Mouse (Mus musculus) embryo, embryonic 10 days (tissue): ENCODE data around the gene Gm7694.

Experiments used
- DNase-seq: peaks from one replicate; pipeline ENCODE4 v3.0.0-alpha.2; 2015; ENCODE audit warnings: low spot score

Gene Gm7694

DNA sequence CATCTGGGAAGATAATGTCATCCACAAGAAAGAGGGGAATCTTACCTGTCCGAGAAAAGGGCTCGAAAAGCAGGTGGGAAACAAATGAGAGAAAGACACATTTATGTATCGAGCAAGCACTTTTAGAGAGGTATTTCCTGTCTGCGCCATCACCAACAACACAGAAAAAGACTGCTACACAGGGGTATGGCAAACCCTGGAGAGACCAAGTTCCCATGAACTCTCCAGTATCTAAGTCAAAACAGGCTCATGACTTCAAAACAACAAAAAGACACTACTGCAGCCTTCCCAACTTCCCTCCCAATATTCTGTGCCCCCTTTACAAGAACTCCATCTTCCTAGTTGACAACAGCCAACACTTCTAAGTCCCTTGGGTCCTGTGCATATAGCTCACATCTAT lies at the start of gene Gm7694:
Gene Gm7694 (minus strand): TSS at position 101 of the 400 bp plus-strand sequence.
- DNase-seq = no peak

DNA sequence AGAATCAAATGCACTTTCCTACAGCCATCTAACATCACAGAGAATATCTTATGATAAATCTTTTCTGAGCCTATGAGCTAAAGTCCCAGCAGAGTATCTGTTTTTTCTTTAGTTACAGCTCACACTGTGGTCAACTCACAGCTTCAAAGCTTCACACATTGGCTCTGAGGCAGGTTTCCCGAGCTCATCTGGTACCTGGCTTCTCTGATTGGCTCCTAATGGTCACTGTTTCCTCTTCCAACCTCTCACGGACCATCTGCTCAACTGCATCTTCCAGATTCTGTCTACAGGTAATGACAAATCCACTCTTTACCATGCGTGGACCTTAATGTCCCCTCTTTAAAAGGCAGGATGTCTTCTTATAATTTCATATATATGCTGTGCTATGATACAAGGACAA lies 47.2 kb upstream of the Gm7694 start:
- DNase-seq = no peak

DNA sequence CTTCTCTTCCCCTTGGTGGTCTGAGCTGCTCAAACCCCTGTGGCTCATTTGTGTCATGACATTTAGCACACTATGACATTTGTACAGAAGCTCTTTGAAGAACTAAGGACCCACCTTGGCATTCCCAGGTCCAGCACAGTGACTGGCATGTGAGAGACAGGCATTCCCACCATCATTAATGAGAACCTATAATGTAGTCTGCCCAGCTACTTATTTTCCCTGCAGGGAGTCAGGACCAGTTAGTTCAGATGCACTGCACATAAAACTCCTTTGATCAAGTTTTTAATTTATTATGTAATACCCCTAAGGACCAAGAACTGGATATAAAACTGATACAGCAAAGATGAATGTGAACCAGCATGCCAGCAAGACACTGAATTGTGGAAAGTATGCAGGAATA lies 44.9 kb upstream of the Gm7694 start:
- no peak for DNase-seq

DNA sequence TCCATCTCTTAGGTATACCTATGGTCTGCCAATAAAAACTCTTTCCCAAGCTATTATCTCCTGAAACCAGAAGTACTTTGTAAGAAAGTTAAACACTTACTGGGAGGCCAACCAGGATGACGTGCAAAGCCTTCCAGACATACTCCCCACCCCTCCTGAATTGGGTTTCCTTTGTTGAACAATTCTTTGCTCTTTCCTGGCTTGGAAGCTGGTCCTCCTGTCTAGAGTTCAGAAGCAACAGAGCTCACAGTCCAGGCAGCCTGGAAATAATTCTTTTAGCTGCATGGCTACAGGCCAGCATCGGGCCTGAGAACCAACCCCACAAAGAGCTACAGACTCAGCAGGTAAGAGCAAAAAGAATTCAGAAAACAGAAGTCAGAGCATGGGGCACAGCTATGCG lies 40.1 kb upstream of the Gm7694 start:
- DNase-seq = no peak

DNA sequence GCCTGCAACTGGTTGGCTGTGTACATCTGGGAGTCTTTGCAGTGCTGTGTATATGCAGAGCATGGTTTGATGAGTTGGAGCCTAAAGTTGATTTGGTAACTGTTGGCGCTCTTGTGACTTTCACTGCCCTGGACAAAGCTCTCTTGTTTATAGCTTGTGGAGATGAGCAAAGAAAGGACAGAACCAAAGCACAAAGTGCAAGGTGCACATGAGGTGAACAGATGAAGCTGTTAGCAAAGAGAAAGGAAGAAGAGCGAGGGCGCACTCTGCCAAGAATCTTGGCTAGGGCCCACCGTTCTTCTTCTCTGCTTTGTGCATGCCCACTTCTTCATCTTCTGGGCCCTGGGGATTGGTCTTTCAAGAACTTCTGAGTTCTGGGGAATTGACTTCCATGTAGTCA lies 37.8 kb upstream of the Gm7694 start:
- DNase-seq = no peak

DNA sequence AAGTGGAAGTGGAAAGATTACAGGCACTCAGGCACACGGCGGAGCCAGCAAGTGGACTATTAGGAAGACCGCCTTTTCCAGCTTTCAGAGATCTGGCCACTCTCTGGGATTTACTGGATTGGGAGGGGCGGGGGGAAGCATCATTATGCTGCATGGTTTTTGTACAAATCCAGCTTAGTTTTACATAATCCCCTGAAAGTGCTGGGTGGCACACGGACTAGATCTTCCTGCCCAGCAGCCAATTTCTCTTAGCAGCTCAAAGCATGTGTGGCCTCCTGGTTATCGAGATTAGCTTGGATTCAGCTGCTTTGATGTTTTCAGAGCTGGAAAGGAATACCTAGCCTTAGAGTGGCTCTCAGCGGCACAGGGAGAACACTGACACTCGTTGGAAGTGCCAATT lies 36.9 kb upstream of the Gm7694 start:
- no peak for DNase-seq

DNA sequence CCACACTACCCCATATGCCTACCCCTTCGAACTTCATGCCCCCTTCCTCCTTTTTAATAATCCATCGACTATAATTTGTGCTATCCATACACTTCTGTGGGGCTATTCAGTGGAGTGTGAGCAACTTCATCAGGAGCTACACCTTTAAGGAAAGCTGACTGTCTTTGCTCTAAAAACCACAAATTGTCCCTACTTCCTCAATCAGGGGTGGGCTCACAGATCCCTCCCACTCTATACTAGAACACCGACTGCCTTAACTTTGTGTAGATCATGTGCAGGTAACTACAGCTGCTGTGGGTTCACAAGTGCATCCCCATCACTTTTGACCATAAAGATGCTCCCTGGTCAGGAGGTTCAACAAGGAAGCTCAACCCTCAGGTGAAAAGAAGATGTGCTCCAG lies 33.8 kb upstream of the Gm7694 start:
- no peak for DNase-seq

DNA sequence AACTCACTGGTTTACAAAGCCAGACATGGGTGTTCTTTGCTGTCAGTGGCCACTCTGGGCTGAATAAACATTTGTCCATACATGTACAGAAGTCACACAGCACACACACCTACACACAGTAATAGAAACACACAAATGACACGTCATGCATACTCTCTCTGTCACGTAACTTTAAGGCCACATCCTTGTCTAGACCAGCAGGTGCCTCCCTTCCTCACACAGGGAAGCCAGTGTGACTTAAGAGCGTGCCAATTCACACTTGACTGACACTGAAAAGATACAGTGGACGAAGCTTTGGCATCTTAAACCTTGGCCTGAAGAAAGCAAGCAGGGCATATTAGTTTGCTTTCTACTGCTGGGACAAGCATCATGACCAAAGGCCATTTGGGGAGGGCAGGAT lies 26.6 kb upstream of the Gm7694 start:
- no peak for DNase-seq

DNA sequence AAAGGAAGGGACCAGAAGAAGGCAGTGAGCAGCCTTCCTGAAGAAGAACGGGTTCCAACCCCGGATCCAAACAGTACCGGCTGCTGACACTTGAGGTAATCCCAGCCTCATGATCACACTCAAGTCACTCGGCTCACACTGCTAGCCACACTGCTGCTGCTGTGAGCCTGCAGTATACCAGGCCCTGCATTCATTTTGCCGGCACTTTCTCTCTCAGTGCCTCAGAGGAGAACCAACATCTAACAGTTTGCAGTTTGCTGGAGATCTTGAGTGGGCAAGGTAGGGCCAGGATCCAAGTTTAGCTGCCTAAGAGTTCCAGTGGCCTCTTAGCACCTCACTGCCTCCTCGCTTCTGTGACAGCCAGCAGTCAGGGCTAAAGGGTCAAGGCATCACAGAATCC lies 25.8 kb upstream of the Gm7694 start:
- no peak for DNase-seq

DNA sequence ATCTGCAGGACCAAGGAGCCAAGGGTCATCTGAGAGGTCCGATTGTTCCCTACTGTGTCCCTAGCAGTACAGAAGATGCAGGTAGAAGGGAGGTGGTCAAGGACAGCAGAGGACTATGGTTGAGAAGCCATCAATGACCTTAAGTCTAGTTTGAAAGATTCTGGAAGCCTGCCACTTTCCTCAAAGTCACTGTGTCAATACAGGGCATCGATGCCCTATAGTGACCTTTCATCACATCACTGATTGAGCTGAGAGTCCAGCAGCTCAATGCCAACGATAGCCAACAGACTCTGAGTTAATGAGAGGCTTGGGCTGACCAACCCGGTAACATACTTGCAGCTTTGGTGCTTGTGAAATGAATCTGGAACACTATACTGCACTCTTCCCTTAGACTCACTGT lies 19.1 kb upstream of the Gm7694 start:
- no peak for DNase-seq

DNA sequence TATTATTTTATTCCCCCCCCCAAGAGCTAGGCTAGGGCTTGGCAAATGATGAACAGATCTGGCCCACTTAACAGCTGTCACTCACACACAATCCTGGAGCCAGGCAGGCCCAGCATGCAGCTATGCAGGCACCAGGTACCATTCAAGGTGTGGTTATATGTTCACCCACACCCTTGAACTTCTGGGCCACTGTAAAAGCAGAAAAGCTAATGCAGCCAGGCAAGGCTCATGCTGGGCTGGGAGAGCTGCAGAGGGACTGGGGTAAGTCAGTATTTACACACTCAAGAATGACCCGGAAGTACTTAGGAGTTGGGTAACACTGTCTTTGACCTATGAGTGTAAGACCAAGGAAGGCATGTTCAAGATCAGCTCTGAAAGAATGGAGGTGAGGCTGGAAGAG lies 18.2 kb upstream of the Gm7694 start:
- DNase-seq = no peak

DNA sequence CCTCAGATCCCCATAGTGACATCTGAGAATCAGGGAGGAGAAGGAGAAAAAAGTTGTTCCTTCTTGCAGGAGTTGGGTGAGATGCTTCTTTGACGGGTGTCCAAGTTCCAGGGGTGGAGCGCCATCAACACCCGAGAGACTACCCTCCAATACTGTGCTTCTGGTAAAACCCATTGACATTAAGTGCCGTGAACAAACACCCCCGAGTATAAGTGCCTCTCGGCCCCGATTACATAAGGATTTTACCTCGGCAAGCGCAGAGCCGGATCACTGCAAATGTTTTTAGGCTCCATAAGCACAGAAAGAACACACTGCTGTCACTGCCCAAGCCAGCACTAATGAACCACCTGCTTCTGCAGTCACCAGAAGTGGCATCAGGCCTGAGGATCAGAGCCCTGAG lies 16.9 kb upstream of the Gm7694 start:
- no peak for DNase-seq

DNA sequence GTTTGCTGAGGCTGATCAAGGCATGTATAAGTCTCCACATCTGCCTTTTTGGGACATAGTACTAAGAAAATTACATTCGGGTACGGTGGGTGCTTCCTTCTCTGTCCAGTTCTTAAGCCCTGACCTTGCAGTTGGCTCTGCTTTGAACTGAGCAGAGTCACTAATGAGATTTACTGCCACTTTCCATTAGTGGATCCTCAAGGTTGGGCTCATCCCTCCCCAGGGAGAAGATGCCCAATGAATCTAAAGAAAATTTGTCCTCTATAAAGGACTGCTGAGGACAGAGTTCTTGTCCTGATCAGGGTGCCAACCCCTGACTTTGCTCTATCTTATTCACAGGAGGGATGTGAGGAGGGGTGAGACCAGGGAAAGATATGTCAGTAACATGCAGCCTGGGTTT lies 15.9 kb upstream of the Gm7694 start:
- no peak for DNase-seq

DNA sequence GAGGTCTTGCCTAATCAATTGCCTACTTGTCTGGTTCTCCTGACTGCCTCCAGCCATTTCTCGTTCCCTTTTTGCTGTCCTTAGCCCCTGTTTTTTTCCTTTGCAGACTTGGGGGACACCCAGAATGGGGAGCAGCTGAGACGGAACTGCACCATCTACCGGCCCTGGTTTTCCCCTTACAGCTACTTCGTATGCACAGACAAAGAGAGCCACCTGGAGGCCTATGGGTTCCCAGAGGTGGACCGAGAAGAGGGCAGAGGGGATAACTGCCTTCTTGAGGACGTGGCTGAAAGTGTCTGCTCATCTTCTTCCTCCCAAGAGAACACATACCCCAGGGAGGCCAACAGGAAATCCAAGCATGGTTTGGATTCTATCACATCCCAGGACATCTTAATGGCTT lies 5.3 kb upstream of the Gm7694 start:
- DNase-seq = no peak

DNA sequence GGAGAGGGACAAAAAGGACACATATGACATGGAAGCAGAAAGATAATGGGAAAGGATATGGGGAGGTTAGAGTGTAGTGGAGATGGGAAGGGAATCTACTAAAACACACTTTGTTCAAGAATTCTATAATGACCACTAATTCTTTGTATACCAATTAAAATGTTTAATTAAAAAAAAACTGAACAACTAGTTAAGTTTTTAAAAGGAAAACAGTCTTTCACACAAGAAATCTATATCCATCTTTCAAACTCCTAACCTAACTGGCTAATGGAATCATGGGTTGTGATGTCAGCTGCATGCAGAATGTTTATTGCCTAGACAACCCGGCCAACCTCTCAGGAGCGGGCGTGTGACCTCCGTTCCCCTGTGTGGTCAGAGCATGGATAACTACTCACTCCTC lies 2.4 kb upstream of the Gm7694 start, which contains the start of gene Spata46:
Gene Spata46 (plus strand): TSS at position 301 of the 400 bp plus-strand sequence.
- DNase-seq = no peak

DNA sequence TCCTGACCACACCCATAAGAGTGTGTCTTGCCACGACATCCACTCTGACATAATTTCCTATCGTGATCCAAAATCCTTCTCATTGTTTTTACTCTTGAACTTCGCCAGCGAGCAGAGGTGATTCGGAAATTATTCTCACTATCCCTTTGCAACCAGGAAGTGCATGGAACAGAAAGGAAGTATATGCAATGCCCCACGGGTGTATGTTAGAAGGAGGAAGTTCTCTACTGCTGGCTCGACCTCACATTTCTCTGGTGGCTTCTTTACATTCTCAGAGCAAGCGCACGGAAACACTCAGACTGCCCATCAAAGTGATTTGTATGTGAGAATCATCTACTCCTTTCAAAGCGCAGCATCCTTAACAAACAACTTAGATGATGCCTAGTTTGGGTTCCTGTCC lies 1.1 kb downstream of the Gm7694 start:
- DNase-seq = no peak

DNA sequence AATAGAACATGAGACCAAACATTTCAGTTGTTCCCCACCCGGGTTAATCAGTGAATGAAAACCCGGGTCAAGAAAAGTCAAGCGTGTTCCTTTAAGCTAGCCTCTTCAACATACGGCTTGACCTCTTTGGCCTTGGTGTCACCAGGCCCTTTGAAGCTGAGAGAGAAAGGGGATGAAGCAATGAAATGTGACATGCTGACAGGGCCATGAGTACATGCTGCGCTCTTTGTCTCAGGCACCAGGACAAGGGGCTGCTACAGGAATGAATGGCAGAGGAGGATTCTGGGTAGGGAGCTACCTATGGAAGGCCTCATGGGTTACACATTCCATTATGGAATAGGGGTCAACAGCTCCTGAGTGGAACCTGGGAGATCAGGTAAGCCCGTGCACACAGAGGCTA lies 3.0 kb downstream of the Gm7694 start:
- DNase-seq = peak; percentile 77

DNA sequence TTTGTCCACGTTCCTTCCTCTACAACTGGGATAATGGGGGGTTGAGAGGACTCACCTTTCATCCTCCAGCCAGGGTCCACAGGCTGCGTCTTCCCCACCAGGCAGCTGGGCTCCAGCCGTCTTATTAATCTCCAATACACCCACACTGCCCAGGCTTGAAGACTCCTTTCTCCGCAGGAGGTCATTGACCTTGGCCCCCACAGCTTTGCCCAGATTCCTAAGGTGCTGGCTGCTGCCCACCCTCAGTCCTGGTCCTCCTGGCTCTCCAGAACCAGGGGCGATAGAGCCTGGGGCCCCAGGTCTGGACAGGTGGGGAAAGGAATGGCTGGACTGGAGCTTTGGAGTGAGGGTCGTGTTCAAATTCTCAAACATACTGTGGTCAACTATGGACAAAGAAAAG lies 3.7 kb downstream of the Gm7694 start:
- DNase-seq = no peak

DNA sequence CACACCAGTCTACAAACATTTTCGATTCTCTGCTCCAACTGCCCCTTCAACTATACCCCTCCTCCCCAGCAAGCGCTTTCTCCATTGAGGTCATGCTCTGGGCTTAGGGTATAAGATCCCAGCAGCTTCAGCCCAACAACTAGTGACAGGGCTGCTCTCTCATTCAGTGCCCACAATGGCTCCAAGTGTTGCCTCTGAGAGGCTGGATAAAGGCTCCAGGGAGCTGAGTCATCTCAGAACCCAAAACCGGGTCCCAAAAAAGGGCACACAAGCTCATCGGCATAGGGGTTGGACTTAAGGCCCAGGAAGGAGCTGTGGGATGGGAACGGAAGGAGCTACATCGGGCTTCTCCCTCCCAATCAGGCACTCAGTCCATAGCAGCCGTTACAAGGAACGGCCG lies 4.4 kb downstream of the Gm7694 start:
- no peak for DNase-seq

DNA sequence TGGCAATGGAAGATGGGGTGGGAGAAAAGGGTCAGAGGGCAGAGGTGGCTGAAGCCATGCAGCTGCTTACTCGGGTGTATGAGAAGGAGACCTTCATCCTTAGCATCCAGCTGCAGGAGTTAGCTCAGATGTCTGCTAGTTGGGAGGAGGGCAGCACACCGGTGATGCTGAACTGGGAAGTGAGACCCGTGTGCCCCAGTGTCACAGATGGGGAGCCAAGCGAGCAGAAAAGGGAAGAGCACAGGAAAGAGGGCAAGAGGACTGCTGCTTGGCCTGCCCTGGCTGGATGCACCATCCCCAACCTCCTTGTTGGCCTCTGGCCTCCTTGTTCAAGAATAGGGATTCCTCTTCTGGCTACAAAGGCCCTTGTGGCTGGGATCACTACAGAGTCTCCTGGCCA lies 6.6 kb downstream of the Gm7694 start:
- no peak for DNase-seq

DNA sequence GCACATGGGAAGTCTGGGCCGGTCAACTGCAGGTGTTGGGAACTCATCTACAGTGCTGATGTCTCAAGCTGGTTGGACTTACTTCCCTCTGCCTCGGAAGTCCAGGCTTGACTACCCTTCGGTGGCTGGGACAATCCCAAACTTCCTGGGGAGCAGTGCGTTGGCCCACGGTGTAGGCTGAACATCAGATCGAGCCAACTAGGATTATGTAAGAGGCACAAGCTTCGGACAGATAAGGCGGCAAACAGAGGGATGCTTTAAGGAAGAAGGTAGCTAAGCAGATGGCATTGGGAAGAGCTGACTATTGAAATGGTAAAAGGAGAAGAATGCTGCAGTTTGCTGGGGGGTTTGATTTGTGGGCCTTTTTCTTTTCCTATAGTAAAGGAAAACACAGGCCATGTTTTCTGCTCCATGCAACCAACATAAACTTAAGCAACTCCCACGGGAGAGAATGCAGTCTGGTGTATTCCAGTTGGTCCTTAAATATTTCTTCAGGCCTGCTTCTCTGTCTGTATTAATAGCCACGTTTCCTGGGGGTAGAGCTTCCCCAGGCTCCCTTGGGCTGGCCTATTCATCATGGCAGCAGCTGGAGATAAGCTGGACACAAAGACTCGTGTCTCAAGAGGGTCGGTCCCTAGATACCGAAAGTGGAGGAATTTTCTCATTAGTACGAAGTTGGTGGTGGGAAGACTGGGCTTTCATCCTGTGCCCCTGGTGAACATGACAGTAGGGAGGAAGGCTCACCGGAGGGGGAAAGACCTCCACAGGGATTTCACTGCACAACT lies 11.2 kb downstream of the Gm7694 start:
- peak; percentile 29 for DNase-seq

DNA sequence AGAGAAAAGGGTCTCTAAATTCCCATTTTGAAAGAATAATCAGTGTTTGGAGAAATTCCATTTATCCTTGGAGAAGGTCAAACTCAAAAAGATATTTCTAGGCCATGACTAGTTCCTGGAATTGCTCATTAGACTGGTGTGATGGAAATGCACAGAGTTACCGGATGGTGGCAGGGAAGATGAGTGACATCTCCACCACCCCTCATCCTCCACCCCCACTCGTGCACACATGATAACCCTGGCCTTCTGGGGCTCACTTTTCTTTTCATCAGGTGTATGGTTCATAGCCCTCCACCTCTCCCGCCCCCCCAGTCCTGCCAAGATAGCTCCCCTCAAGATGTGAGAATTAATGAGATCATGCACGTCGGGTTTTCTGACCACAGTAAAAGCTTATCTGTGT lies 12.9 kb downstream of the Gm7694 start:
- DNase-seq = no peak

DNA sequence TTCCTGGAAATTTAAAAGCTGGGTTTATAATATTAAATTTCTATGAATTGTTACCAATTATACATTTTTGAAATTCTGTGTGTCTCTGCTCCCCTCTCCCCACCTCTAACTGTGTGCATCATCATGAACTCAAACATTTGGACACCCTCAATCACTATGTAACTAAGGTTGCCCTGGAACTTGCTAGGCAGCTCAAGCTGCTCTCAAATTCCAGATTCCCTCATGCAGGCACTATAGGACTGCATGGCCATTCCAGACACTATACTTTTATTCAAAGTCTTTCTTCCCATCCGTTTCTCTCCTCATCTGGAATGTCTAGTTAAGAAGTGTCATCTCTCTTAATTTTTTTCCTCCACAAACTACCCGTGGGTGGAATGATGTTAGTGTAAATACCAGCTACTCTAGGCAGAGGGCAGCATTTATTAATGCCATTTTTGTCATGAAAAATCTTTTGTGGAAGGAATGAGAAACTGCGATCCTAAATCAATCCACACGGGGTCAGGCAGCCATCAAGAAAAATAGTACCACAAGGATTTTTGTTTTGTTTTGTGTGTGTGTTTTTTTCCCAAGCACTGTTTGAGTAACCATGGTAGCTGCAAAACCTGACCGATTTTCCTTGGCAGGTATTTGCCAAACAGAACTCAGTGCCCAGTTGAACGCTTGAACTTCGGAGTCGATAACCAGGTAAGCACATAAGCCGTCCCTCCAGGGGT lies 13.7 kb downstream of the Gm7694 start:
- DNase-seq = peak; percentile 82
